Mouse (Mus musculus) CH12.LX (cell line): ENCODE measurements at regions not wholly inside any gene's neighbourhood (a gene's known extent, or its start where the extent isn't known, plus 50 kb on each side); places are given as distances from the start of the nearest gene placed in this dataset.

ENCODE experiments used
- DNase-seq: peaks from one replicate; pipeline ENCODE4 v3.0.0-alpha.2; 2013; ENCODE audit errors: extremely low read depth
- H3K27ac ChIP-seq: 2 replicates; pipeline ENCODE4 v1.5.1; 2012; ENCODE audit warnings: low read depth, mild to moderate bottlenecking, control low read depth, moderate library complexity; ENCODE audit not compliant: insufficient read depth
- H3K27me3 ChIP-seq: replicated peaks from 2 replicates; pipeline ENCODE3; 2012; ENCODE audit warnings: inconsistent platforms
- H3K36me3 ChIP-seq, 2 experiments: replicated peaks in 1 of 2; 2 replicates each; pipeline versions ENCODE3 to v1.6.1; 2012; ENCODE audit warnings: inconsistent platforms in 1 of 2, low read length in 1 of 2, mild to moderate bottlenecking in 1 of 2, mixed read lengths in 1 of 2, moderate library complexity in 1 of 2; ENCODE audit not compliant: control insufficient read depth in 1 of 2, insufficient read depth in 1 of 2
- H3K4me1 ChIP-seq, 2 experiments: 2 replicates each; pipeline ENCODE4 v1.6.1; 2012; ENCODE audit warnings: inconsistent platforms in 1 of 2, moderate library complexity in 1 of 2; ENCODE audit not compliant: insufficient read depth in 2 of 2, control insufficient read depth in 1 of 2
- H3K4me2 ChIP-seq: 2 replicates; pipeline ENCODE4 v1.6.1; 2012; ENCODE audit warnings: low read depth, mild to moderate bottlenecking, control low read depth; ENCODE audit not compliant: poor library complexity, insufficient read depth, severe bottlenecking
- H3K4me3 ChIP-seq, 3 experiments: fragments of 150-350 bp in 1 of 3; sonication (generic) in 1 of 3; replicated peaks in 1 of 3; 2 replicates each; pipeline versions ENCODE3 to v1.5.1; 2011 to 2012; ENCODE audit warnings: low read depth in 2 of 3, low read length in 2 of 3, mild to moderate bottlenecking in 2 of 3, moderate library complexity in 2 of 3, control low read depth in 1 of 3, improper control_type of control experiment in 1 of 3, inconsistent platforms in 1 of 3, mixed read lengths in 1 of 3; ENCODE audit not compliant: poor library complexity in 1 of 3
- H3K79me2 ChIP-seq: replicated peaks from 2 replicates; pipeline ENCODE4 v1.6.1; 2012; ENCODE audit warnings: mild to moderate bottlenecking, moderate library complexity; ENCODE audit not compliant: control insufficient read depth, poor library complexity, insufficient read depth, severe bottlenecking; ENCODE audit errors: extremely low read depth
- H3K9ac ChIP-seq: 2 replicates; pipeline ENCODE4 v1.6.1; 2012; ENCODE audit warnings: low read depth, mild to moderate bottlenecking, control low read depth, moderate library complexity; ENCODE audit not compliant: insufficient read depth
- H3K9me3 ChIP-seq: replicated peaks from 2 replicates; pipeline ENCODE3; 2012; ENCODE audit warnings: low read length, inconsistent platforms, mixed read lengths
- BHLHE40 ChIP-seq: IDR thresholded peaks from 2 replicates; pipeline ENCODE4 v1.6.1; 2011; ENCODE audit warnings: mild to moderate bottlenecking, low read depth, low read length, improper control_type of control experiment
- CHD1 ChIP-seq: IDR thresholded peaks from 2 replicates; pipeline ENCODE4 v1.6.1; 2012; ENCODE audit warnings: low read depth, low read length, improper control_type of control experiment, inconsistent platforms
- CHD2 ChIP-seq: IDR thresholded peaks from 2 replicates; pipeline ENCODE4 v1.6.1; 2011; ENCODE audit warnings: low read length, improper control_type of control experiment
- EP300 ChIP-seq: IDR thresholded peaks from 2 replicates; pipeline ENCODE4 v1.6.1; 2011; ENCODE audit warnings: low read length, improper control_type of control experiment
- ETS1 ChIP-seq: conservative IDR thresholded peaks from 2 replicates; pipeline ENCODE4 v1.6.1; 2012; ENCODE audit warnings: low read depth, mild to moderate bottlenecking, inconsistent platforms, low read length, improper control_type of control experiment, moderate library complexity
- HCFC1 ChIP-seq: IDR thresholded peaks from 2 replicates; pipeline ENCODE4 v1.6.1; 2012; ENCODE audit warnings: low read depth, mild to moderate bottlenecking, inconsistent platforms, low read length, improper control_type of control experiment
- IRF4 ChIP-seq: IDR thresholded peaks from 2 replicates; pipeline ENCODE4 v1.6.1; 2014; ENCODE audit warnings: low read depth, mild to moderate bottlenecking, inconsistent platforms, low read length, improper control_type of control experiment
- JUND ChIP-seq: conservative IDR thresholded peaks from 2 replicates; pipeline ENCODE4 v1.6.1; 2011; ENCODE audit warnings: low read depth, low read length, improper control_type of control experiment
- MAZ ChIP-seq: IDR thresholded peaks from 2 replicates; pipeline ENCODE4 v1.6.1; 2012; ENCODE audit warnings: low read depth, mild to moderate bottlenecking, inconsistent platforms, low read length, improper control_type of control experiment, moderate library complexity
- MXI1 ChIP-seq: IDR thresholded peaks from 2 replicates; pipeline ENCODE4 v1.6.1; 2011; ENCODE audit warnings: mild to moderate bottlenecking, low read depth, low read length, improper control_type of control experiment
- NELFE ChIP-seq: IDR thresholded peaks from 2 replicates; pipeline ENCODE4 v1.6.1; 2011; ENCODE audit warnings: low read depth, low read length, improper control_type of control experiment
- PAX5 ChIP-seq: IDR thresholded peaks from 2 replicates; pipeline ENCODE4 v1.6.1; 2012; ENCODE audit warnings: low read length, inconsistent platforms, mixed read lengths
- POLR2AphosphoS2 ChIP-seq: IDR thresholded peaks from 2 replicates; pipeline ENCODE4 v1.6.1; 2011; ENCODE audit warnings: low read depth, low read length, improper control_type of control experiment
- SIN3A ChIP-seq: IDR thresholded peaks from 2 replicates; pipeline ENCODE4 v1.6.1; 2012; ENCODE audit warnings: low read length, improper control_type of control experiment, inconsistent platforms
- SMC3 ChIP-seq: IDR thresholded peaks from 2 replicates; pipeline ENCODE4 v1.6.1; 2011; ENCODE audit warnings: low read depth, low read length, improper control_type of control experiment
- TBP ChIP-seq: conservative IDR thresholded peaks from 2 replicates; pipeline ENCODE4 v1.6.1; 2011; ENCODE audit warnings: low read depth, low read length, improper control_type of control experiment
- TCF12 ChIP-seq: IDR thresholded peaks from 2 replicates; pipeline ENCODE4 v1.6.1; 2014; ENCODE audit warnings: low read depth, mild to moderate bottlenecking, inconsistent platforms, low read length, improper control_type of control experiment
- UBTF ChIP-seq: IDR thresholded peaks from 2 replicates; pipeline ENCODE4 v1.6.1; 2012; ENCODE audit warnings: low read depth, mild to moderate bottlenecking, inconsistent platforms, low read length, improper control_type of control experiment, moderate library complexity
- USF1 ChIP-seq: IDR thresholded peaks from 2 replicates; pipeline ENCODE4 v1.6.1; 2014; ENCODE audit warnings: low read depth, mild to moderate bottlenecking, inconsistent platforms, low read length, improper control_type of control experiment
- USF2 ChIP-seq: conservative IDR thresholded peaks from 2 replicates; pipeline ENCODE4 v1.6.1; 2011; ENCODE audit warnings: low read depth, low read length, improper control_type of control experiment
- ZC3H11A ChIP-seq: IDR thresholded peaks from 2 replicates; pipeline ENCODE4 v1.6.1; 2012; ENCODE audit warnings: low read depth, mild to moderate bottlenecking, inconsistent platforms, low read length, improper control_type of control experiment
- ZNF384 ChIP-seq: IDR thresholded peaks from 2 replicates; pipeline ENCODE4 v1.6.1; 2012; ENCODE audit warnings: low read depth, low read length, improper control_type of control experiment, inconsistent platforms
- dilution Hi-C: fragments of 300-500 bp; cut with MboI; formaldehyde crosslinking; loops from 2 replicates; pipeline ENCODE4 v1.14.3; 2020; ENCODE audit warnings: low sequenced_read_pairs; ENCODE audit not compliant: extremely low pct_unique_long_range_greater_than_20kb, extremely low pct_ligation_motif_present
- in situ Hi-C: fragments of 300-500 bp; cut with MboI; formaldehyde crosslinking; loops from 3 replicates; pipeline ENCODE4 v1.14.3; 2019; ENCODE audit warnings: low sequenced_read_pairs, low pct_ligation_motif_present, low pct_unique_long_range_greater_than_20kb, mixed read lengths

GRCm38 (mm10) chr16:68704569-68704968 lies 1083.9 kb upstream of the Cadm2 start:
- Histone ChIP-seq H3K9ac (no peak overlapping the region), H3K27me3 (no peaks in the 10 kb centered on the region), H3K36me3 (no peaks in the 10 kb centered on the region), H3K79me2 (no peaks in the 10 kb centered on the region), H3K4me2 (no peak overlapping the region), H3K9me3 (peaks cover 48% of the 10 kb centered on the region), H3K4me1 (no peaks in the 10 kb centered on the region), H3K4me3 (no peak overlapping the region), H3K27ac (no peak overlapping the region)
- no peak for TF ChIP-seq UBTF
- TF ChIP-seq USF1, result no peak
- no peak for TF ChIP-seq CHD1
- TF ChIP-seq NELFE, result no peak
- TF ChIP-seq CHD2, result no peak
- no peak for TF ChIP-seq IRF4
- no peak for TF ChIP-seq TBP
- no peak for TF ChIP-seq MXI1
- TF ChIP-seq POLR2AphosphoS2, result no peak
- DNase-seq, result no peak
- dilution Hi-C loops (no loop called here), in situ Hi-C loops (no loop called here)

GRCm38 (mm10) chr16:68666972-68667538 lies 1046.3 kb upstream of the Cadm2 start:
- TF ChIP-seq MAZ (no peak), EP300 (no peak), JUND (no peak), ZNF384 (no peak), UBTF (no peak), ZC3H11A (no peak), HCFC1 (no peak), USF2 (no peak), SIN3A (no peak), TCF12 (no peak), ETS1 (no peak), CHD2 (no peak), BHLHE40 (no peak), CHD1 (no peak), PAX5 (no peak), SMC3 (no peak), NELFE (no peak)
- dilution Hi-C loops, result no loop called here
- in situ Hi-C loops, result no loop called here
- Histone ChIP-seq H3K27ac (no peak overlapping the region), H3K9ac (no peak overlapping the region), H3K36me3 (no peaks in the 10 kb centered on the region), H3K27me3 (no peaks in the 10 kb centered on the region), H3K4me3 (no peak overlapping the region), H3K79me2 (no peaks in the 10 kb centered on the region), H3K4me1 (no peaks in the 10 kb centered on the region), H3K4me2 (no peak overlapping the region), H3K9me3 (peaks cover 16% of the 10 kb centered on the region)
- no peak for DNase-seq
